Mouse (Mus musculus): ENCODE measurements around the gene Mrpl12. TPM values are rescaled to one million over a fixed set of nuclear protein-coding genes. Genes with fewer than 3 reads are reported as not detected.

The Mrpl12 gene
- polyA plus RNA-seq, 1 experiment, result 304 TPM

GRCm38 (mm10) chr11:120530085-120530964 lies 45.9 kb downstream of the Mrpl12 start, which contains the start of gene Gcgr:
Gene Gcgr, plus strand, starts transcription at chr11:120530699.
- Histone ChIP-seq H3K4me1 (ENCODE audit: control insufficient read depth, insufficient read depth, insufficient read length, low read length) (peaks cover 7% of the 10 kb centered on the region), H3K27ac (replicated peaks; ENCODE audit: low read depth, low read length) (no peak within 1 kb of the TSS), H3K4me3 (ENCODE audit: insufficient read depth, low read depth, low read length) (peak within 1 kb of the TSS; percentile 38)

DNA sequence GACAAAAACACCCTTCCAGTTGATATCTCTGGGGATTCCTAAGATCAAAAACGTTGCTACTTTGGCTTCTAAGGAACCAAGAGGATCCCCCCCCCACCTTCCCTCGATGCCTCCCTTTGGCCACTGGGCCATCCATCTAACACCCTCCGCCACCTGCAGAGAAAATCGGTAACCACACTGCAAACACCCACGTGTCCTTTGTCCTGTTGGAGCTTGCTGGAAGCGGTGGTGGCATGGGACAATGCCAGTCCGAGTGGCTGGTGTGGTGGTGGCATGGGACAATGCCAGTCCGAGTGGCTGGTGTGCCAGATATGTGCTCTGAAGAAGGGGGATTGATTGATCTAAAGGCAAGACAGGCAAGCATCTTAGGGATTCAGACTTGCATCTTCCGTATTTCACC lies 47.2 kb downstream of the Mrpl12 start:
- H3K4me1 ChIP-seq (ENCODE audit: control insufficient read depth, insufficient read depth, insufficient read length, low read length), result peaks cover 7% of the 10 kb centered on the region
- H3K27ac ChIP-seq (replicated peaks; ENCODE audit: low read depth, low read length), result no peak overlapping the region
- H3K4me3 ChIP-seq (ENCODE audit: insufficient read depth, low read depth, low read length), result no peak overlapping the region

- Histone ChIP-seq H3K27ac (replicated peaks; ENCODE audit: low read depth, low read length) (no peak overlapping the region), H3K4me3 (ENCODE audit: insufficient read depth, low read depth, low read length) (no peak overlapping the region), H3K4me1 (ENCODE audit: control insufficient read depth, insufficient read depth, insufficient read length, low read length) (peaks cover 7% of the 10 kb centered on the region)
These were observed 49.7 kb downstream of the Mrpl12 start for GRCm38 (mm10) chr11:120534093-120534492.

DNA sequence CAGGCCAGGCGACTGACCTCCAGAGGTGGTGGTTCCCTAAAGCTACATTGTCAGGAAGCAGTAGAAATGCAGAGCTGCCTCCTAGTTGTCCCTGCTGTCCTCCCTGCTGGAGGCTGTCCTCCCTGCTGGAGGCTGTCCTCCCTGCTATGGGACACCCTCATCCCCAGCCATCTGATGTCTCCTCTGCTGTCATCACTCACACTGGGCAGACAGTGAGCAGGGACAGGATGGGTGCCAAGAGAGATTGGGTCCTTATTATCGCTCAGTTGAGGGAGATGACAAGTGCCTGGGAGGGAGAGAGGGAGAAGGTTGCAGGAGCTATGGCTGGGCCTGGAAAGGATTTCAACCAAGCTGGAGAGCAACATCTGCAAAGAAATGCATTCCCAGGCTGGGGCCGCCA lies 50.7 kb downstream of the Mrpl12 start:
- H3K4me3 ChIP-seq (ENCODE audit: insufficient read depth, low read depth, low read length), result no peak overlapping the region
- no peak overlapping the region for H3K27ac ChIP-seq (replicated peaks; ENCODE audit: low read depth, low read length)
- peaks cover 7% of the 10 kb centered on the region for H3K4me1 ChIP-seq (ENCODE audit: control insufficient read depth, insufficient read depth, insufficient read length, low read length)

GRCm38 (mm10) chr11:120535804-120536203 lies 51.4 kb downstream of the Mrpl12 start:
- no peak overlapping the region for H3K4me3 ChIP-seq (ENCODE audit: insufficient read depth, low read depth, low read length)
- no peak overlapping the region for H3K27ac ChIP-seq (replicated peaks; ENCODE audit: low read depth, low read length)
- peaks cover 5% of the 10 kb centered on the region for H3K4me1 ChIP-seq (ENCODE audit: control insufficient read depth, insufficient read depth, insufficient read length, low read length)

GRCm38 (mm10) chr11:120538485-120538884 lies 54.1 kb downstream of the Mrpl12 start:
- Histone ChIP-seq H3K27ac (replicated peaks; ENCODE audit: low read depth, low read length) (no peak overlapping the region), H3K4me1 (ENCODE audit: control insufficient read depth, insufficient read depth, insufficient read length, low read length) (0 out of 2 replicates have a peak, but pooled peaks cover 3% of the 10 kb centered on the region)

More at GRCm38 (mm10) chr11:120538485-120538884, 54.1 kb downstream of the Mrpl12 start:
- no peak overlapping the region for H3K4me3 ChIP-seq (ENCODE audit: insufficient read depth, low read depth, low read length)

Other genes starting within 250 kb of the Mrpl12 start
- gene Actg1, start 136.1 kb upstream of the Mrpl12 start, polyA plus RNA-seq (2012; ENCODE audit: insufficient read depth, insufficient read length, missing spikeins), result 325 and 418 TPM in 2 replicates
- not detected in 2 replicates for gene Fscn2, start 123.1 kb upstream of the Mrpl12 start, polyA plus RNA-seq (2012; ENCODE audit: insufficient read depth, insufficient read length, missing spikeins)
- 6.2 and 7.3 TPM in 2 replicates for gene Faap100, start 105.8 kb upstream of the Mrpl12 start, polyA plus RNA-seq (2012; ENCODE audit: insufficient read depth, insufficient read length, missing spikeins)
- 27.2 and 35.9 TPM in 2 replicates for gene Nploc4, start 46.9 kb upstream of the Mrpl12 start, polyA plus RNA-seq (2012; ENCODE audit: insufficient read depth, insufficient read length, missing spikeins)
- not detected in 2 replicates for gene Tspan10, start 42.0 kb upstream of the Mrpl12 start, polyA plus RNA-seq (2012; ENCODE audit: insufficient read depth, insufficient read length, missing spikeins)
- gene Pde6g, start 31.1 kb upstream of the Mrpl12 start, polyA plus RNA-seq (2012; ENCODE audit: insufficient read depth, insufficient read length, missing spikeins), result not detected in 2 replicates
- 58.7 and 70.2 TPM in 2 replicates for gene Oxld1, start 26.5 kb upstream of the Mrpl12 start, polyA plus RNA-seq (2012; ENCODE audit: insufficient read depth, insufficient read length, missing spikeins)
- gene Ccdc137, start 26.5 kb upstream of the Mrpl12 start, polyA plus RNA-seq (2012; ENCODE audit: insufficient read depth, insufficient read length, missing spikeins), result 5.7 and 8.6 TPM in 2 replicates
- gene Arl16, start 17.0 kb upstream of the Mrpl12 start, polyA plus RNA-seq (2012; ENCODE audit: insufficient read depth, insufficient read length, missing spikeins), result 11.4 and 20.4 TPM in 2 replicates
- gene Slc25a10, start 7.2 kb downstream of the Mrpl12 start, polyA plus RNA-seq (2012; ENCODE audit: insufficient read depth, insufficient read length, missing spikeins), result 32.9 and 33.9 TPM in 2 replicates
- not detected in 2 replicates for gene Gcgr, start 46.1 kb downstream of the Mrpl12 start, polyA plus RNA-seq (2012; ENCODE audit: insufficient read depth, insufficient read length, missing spikeins)
- 24.6 and 28.0 TPM in 2 replicates for gene Mcrip1, start 65.1 kb downstream of the Mrpl12 start, polyA plus RNA-seq (2012; ENCODE audit: insufficient read depth, insufficient read length, missing spikeins)
- gene Ppp1r27, start 66.5 kb downstream of the Mrpl12 start, polyA plus RNA-seq (2012; ENCODE audit: insufficient read depth, insufficient read length, missing spikeins), result 4.1 and 5.5 TPM in 2 replicates
- gene P4hb, start 88.6 kb downstream of the Mrpl12 start, polyA plus RNA-seq (2012; ENCODE audit: insufficient read depth, insufficient read length, missing spikeins), result 95.0 and 97.3 TPM in 2 replicates
- 117 and 146 TPM in 2 replicates for gene Arhgdia, start 97.0 kb downstream of the Mrpl12 start, polyA plus RNA-seq (2012; ENCODE audit: insufficient read depth, insufficient read length, missing spikeins)
- 49.2 and 58.8 TPM in 2 replicates for gene Alyref, start 113.8 kb downstream of the Mrpl12 start, polyA plus RNA-seq (2012; ENCODE audit: insufficient read depth, insufficient read length, missing spikeins)
- gene Anapc11, start 113.8 kb downstream of the Mrpl12 start, polyA plus RNA-seq (2012; ENCODE audit: insufficient read depth, insufficient read length, missing spikeins), result 54.9 and 59.1 TPM in 2 replicates
- gene Npb, start 123.9 kb downstream of the Mrpl12 start, polyA plus RNA-seq (2012; ENCODE audit: insufficient read depth, insufficient read length, missing spikeins), result not detected in 2 replicates
- gene Pcyt2, start 133.3 kb downstream of the Mrpl12 start, polyA plus RNA-seq (2012; ENCODE audit: insufficient read depth, insufficient read length, missing spikeins), result 104 and 131 TPM in 2 replicates
- 5.8 and 10.5 TPM in 2 replicates for gene Sirt7, start 140.6 kb downstream of the Mrpl12 start, polyA plus RNA-seq (2012; ENCODE audit: insufficient read depth, insufficient read length, missing spikeins)
- gene Mafg, start 149.0 kb downstream of the Mrpl12 start, polyA plus RNA-seq (2012; ENCODE audit: insufficient read depth, insufficient read length, missing spikeins), result 10.4 and 13.3 TPM in 2 replicates
- gene Pycr1, start 159.2 kb downstream of the Mrpl12 start, polyA plus RNA-seq (2012; ENCODE audit: insufficient read depth, insufficient read length, missing spikeins), result 1.0 and 1.3 TPM in 2 replicates
- gene Myadml2, start 163.5 kb downstream of the Mrpl12 start, polyA plus RNA-seq (2012; ENCODE audit: insufficient read depth, insufficient read length, missing spikeins), result 2.7 and 3.8 TPM in 2 replicates
- not detected in 2 replicates for gene Notum, start 176.6 kb downstream of the Mrpl12 start, polyA plus RNA-seq (2012; ENCODE audit: insufficient read depth, insufficient read length, missing spikeins)
- gene Aspscr1, start 188.4 kb downstream of the Mrpl12 start, polyA plus RNA-seq (2012; ENCODE audit: insufficient read depth, insufficient read length, missing spikeins), result 33.3 and 33.7 TPM in 2 replicates
- gene Cenpx, start 229.1 kb downstream of the Mrpl12 start, polyA plus RNA-seq (2012; ENCODE audit: insufficient read depth, insufficient read length, missing spikeins), result 66.6 and 68.4 TPM in 2 replicates
- gene Lrrc45, start 229.3 kb downstream of the Mrpl12 start, polyA plus RNA-seq (2012; ENCODE audit: insufficient read depth, insufficient read length, missing spikeins), result 3.0 and 6.2 TPM in 2 replicates
- gene Rac3, start 236.9 kb downstream of the Mrpl12 start, polyA plus RNA-seq (2012; ENCODE audit: insufficient read depth, insufficient read length, missing spikeins), result 1.9 and 2.5 TPM in 2 replicates
- 9.4 and 15.5 TPM in 2 replicates for gene Dcxr, start 242.7 kb downstream of the Mrpl12 start, polyA plus RNA-seq (2012; ENCODE audit: insufficient read depth, insufficient read length, missing spikeins)
- 20.9 and 26.0 TPM in 2 replicates for gene Cbr2, start 247.5 kb downstream of the Mrpl12 start, polyA plus RNA-seq (2012; ENCODE audit: insufficient read depth, insufficient read length, missing spikeins)

Data from brown adipose tissue, adult 24 weeks (tissue).